Mouse (Mus musculus): ENCODE results near the gene Lsamp.

- TF ChIP-seq GATA1 (IDR thresholded peaks at IDR 0.05; ENCODE audit: borderline replicate concordance, low read length) (no peak), FLI1 (IDR thresholded peaks at IDR 0.05; ENCODE audit: low read length) (no peak)
Observed at GRCm38 (mm10) chr16:42190114-42191045, 2206.2 kb downstream of the Lsamp start.
